Comparison of ENCODE assay signal across 10 mouse cellular contexts in genomic region chr5:84281290-84282017, GRCm38 (mm10).
DNase-seq lines count a peak whose midpoint lies in the region; ATAC-seq and TF ChIP-seq lines count a peak whose summit lies in the region.
"Had no signal": no experiment of that assay in that cellular context is flagged by ENCODE, and none has a peak within 500 bp of the region (broad histone marks: within the 10 kb centered on the region; RNA-seq: fewer than 3 reads in every experiment).

No protein-coding gene starts in this region.

- ATAC-seq in frontal cortex, adult (ENCODE audit: low TSS enrichment) = peak; percentile 55
- peak; percentile 69 for ATAC-seq in hindbrain, embryonic 12.5 days (ENCODE audit: low FRiP score)

- TF ChIP-seq POLR2A in myocyte (IDR thresholded peaks at IDR 0.05; ENCODE audit: insufficient read length, low read depth) = no peak

- no peaks in the 10 kb centered on the region for H3K36me3 ChIP-seq in hindbrain, embryonic 12.5 days
- H3K36me3 ChIP-seq in myocyte (ENCODE audit: control insufficient read depth, insufficient read depth) = no peaks in the 10 kb centered on the region

- H3K79me2 ChIP-seq in myocyte (ENCODE audit: control insufficient read depth, insufficient read depth) = no peaks in the 10 kb centered on the region

- no peak overlapping the region for H3K9ac ChIP-seq in hindbrain, embryonic 12.5 days

- H3K4me1 ChIP-seq in hindbrain, embryonic 12.5 days = peaks cover 6% of the 10 kb centered on the region; the same call in 1 of the 2 replicates

- H3K27me3 ChIP-seq in hindbrain, embryonic 12.5 days = no peaks in the 10 kb centered on the region
- no peaks in the 10 kb centered on the region for H3K27me3 ChIP-seq in myocyte (ENCODE audit: control insufficient read depth, insufficient read depth, insufficient read length)

- H3K4me2 ChIP-seq in hindbrain, embryonic 12.5 days (replicated peaks) = peak overlapping the region; percentile 40
- H3K4me2 ChIP-seq in myocyte (ENCODE audit: low read depth) = peak overlapping the region; percentile 14

- H3K4me3 ChIP-seq in hindbrain, embryonic 12.5 days = no peak overlapping the region
- H3K4me3 ChIP-seq in myocyte = no peak overlapping the region

- H3ac ChIP-seq in myocyte (ENCODE audit: control insufficient read depth, insufficient read length) = no peak overlapping the region

- H3K9me3 ChIP-seq in hindbrain, embryonic 12.5 days (replicated peaks) = no peaks in the 10 kb centered on the region

- WGBS in hindbrain, embryonic 12.5 days = 41% methylated on average over 22 of the region's 22 CpGs

- 0 out of 2 replicates have a peak overlapping the region, but pooled peaks have one; percentile 40 for H3K27ac ChIP-seq in hindbrain, embryonic 12.5 days
- H3K27ac ChIP-seq: stomach, postnatal 0 days had no signal

- DNase-seq in frontal cortex, postnatal 25 days (ENCODE audit: low spot score in 2 of 2) = no peak
- peak; percentile 63 for DNase-seq in embryo, embryonic 10.5 days (ENCODE audit: low spot score)
- DNase-seq in layer of hippocampus, postnatal 36 days = no peak
- DNase-seq in right cerebral cortex, postnatal 4 days = no peak
- no peak for DNase-seq in urinary bladder, postnatal 14 days (ENCODE audit: low spot score)
- DNase-seq: layer of hippocampus, adult 9-11 months had no signal

TF ChIP-seq in myocyte, 11 proteins besides CTCF, POLR2A, EP300 and RAD21:
- TF ChIP-seq MAX (IDR thresholded peaks at IDR 0.05; ENCODE audit: low read depth) (no peak), CEBPB (IDR thresholded peaks at IDR 0.05; ENCODE audit: insufficient read depth, poor library complexity, severe bottlenecking) (no peak), MYOG (IDR thresholded peaks at IDR 0.05; ENCODE audit: control insufficient read depth in 1 of 3, insufficient read depth in 1 of 3, insufficient read length in 2 of 3, low read depth in 2 of 3) (no peak), TCF12 (IDR thresholded peaks at IDR 0.05; ENCODE audit: insufficient read depth, poor library complexity, severe bottlenecking) (no peak), REST (IDR thresholded peaks at IDR 0.05; ENCODE audit: insufficient read depth, insufficient read length) (no peak)
TF ChIP-seq in myocyte: peak in this region for 0.
